ENCODE assay signal across 12 mouse cellular contexts in the genomic region with DNA sequence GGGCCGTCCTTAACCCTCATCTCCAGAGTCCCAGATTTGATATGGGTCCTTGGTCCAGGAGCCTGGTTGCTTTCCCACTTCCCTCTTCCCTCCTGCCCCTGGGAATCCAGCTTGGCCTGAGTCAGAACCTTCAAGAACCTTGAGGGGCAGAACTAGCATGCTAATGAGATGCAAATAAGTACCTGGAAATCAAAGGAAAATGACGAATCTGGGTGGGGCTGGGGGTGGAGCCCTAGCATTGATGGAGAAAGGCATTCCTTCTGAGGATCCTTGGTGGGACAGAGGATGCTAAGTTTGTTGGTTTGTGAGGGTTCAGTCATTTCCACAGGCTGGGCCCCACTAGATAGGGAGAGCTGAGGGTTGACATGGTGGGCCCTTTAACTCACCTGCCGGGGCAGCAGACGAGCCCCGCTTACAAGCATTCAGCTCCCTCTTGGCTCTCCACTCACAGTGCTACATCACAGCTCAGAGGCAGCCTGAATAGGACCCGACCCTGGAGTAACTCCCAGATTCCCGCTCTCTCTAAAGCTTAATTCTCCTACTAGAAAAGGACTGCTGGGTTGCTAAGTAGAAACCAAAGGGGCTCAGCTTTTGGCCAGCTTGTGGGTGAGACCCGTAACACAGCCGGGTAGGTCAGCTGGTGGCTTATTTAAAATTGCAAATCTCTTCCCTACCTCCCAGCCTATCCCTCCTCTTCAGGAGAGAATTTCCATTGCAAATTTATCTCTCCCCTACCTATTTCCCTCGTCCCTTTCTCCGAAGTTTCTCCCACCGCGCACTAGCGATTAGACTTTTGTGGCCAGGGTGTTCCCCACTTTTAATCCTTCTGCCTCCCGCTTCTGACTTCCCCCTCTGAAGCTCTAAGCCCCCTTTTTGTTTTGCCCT. TPM values are rescaled to one million over a fixed set of nuclear protein-coding genes. Genes with fewer than 3 reads are reported as not detected.
DNase-seq lines count a peak whose midpoint lies in the region; ATAC-seq and TF ChIP-seq lines count a peak whose summit lies in the region.
"Had no signal": no experiment of that assay in that cellular context is flagged by ENCODE, and none has a peak within 500 bp of the region (broad histone marks: within the 10 kb centered on the region; RNA-seq: fewer than 3 reads in every experiment).

No protein-coding gene starts in this region.

- H3K36me3 ChIP-seq in lung, embryonic 14.5 days (ENCODE audit: insufficient read depth), result no peaks in the 10 kb centered on the region
- no peaks in the 10 kb centered on the region for H3K36me3 ChIP-seq in limb, embryonic 11.5 days (ENCODE audit: control insufficient read depth, insufficient read depth, low read length)
- H3K36me3 ChIP-seq: heart, embryonic 12.5 days had no signal

- no peak for ATAC-seq in lung, embryonic 14.5 days (ENCODE audit: insufficient read depth)
- no peak for ATAC-seq in limb, embryonic 11.5 days (ENCODE audit: insufficient number of reproducible peaks, low FRiP score, low TSS enrichment, low read depth)
- ATAC-seq: activated CD4-positive, CD25-positive, alpha-beta regulatory T cell, adult 4 months had no signal

- no peak overlapping the region for H3K4me3 ChIP-seq in cerebellum, adult 2 months (replicated peaks; ENCODE audit: insufficient read depth, low read depth, low read length)
- H3K4me3 ChIP-seq in lung, embryonic 14.5 days (ENCODE audit: low read depth, low read length), result no peak overlapping the region
- H3K4me3 ChIP-seq in lung, adult 2 months (replicated peaks; ENCODE audit: extremely low read depth, low read depth, low read length), result no peak overlapping the region
- no peak overlapping the region for H3K4me3 ChIP-seq in limb, embryonic 11.5 days (ENCODE audit: low read depth, low read length)

- DNase-seq in cerebellum, adult 2 months, result no peak
- no peak for DNase-seq in cerebellum, adult 11 months
- DNase-seq in lung, embryonic 14.5 days, result no peak
- no peak for DNase-seq in lung, adult 2 months
- no peak for DNase-seq in limb, embryonic 11.5 days (ENCODE audit: low spot score)
- DNase-seq in adrenal gland, adult (ENCODE audit: inconsistent age in 2 of 2, low spot score in 1 of 2), result no peak
- no peak for DNase-seq in MN1 (ENCODE audit: low spot score)
- no peak for DNase-seq in embryo, embryonic 10.5 days (ENCODE audit: low spot score)
- DNase-seq: right cerebral cortex, postnatal 25 days had no signal

- H3K9me3 ChIP-seq in lung, embryonic 14.5 days (ENCODE audit: low read depth, low read length), result no peaks in the 10 kb centered on the region
- no peaks in the 10 kb centered on the region for H3K9me3 ChIP-seq in limb, embryonic 11.5 days (ENCODE audit: control insufficient read depth, low read length)
- H3K9me3 ChIP-seq: heart, embryonic 12.5 days had no signal

- H3K9ac ChIP-seq in lung, embryonic 14.5 days, result no peak overlapping the region
- H3K9ac ChIP-seq in limb, embryonic 11.5 days (ENCODE audit: low read length), result peak overlapping the region; percentile 22; the same call in 1 of the 2 replicates

- H3K4me1 ChIP-seq in cerebellum, adult 2 months (ENCODE audit: control insufficient read depth, insufficient read depth, low read length), result peaks cover 42% of the 10 kb centered on the region
- no peaks in the 10 kb centered on the region for H3K4me1 ChIP-seq in lung, embryonic 14.5 days (ENCODE audit: insufficient read depth)
- H3K4me1 ChIP-seq in lung, adult 2 months (ENCODE audit: control insufficient read depth, insufficient read depth, low read length), result no peaks in the 10 kb centered on the region
- peaks cover 15% of the 10 kb centered on the region for H3K4me1 ChIP-seq in limb, embryonic 11.5 days (ENCODE audit: control insufficient read depth, insufficient read depth, low read length)

- H3K27me3 ChIP-seq in cerebellum, adult 2 months (ENCODE audit: control insufficient read depth, insufficient read depth, low read length), result no peaks in the 10 kb centered on the region
- no peaks in the 10 kb centered on the region; the same call in 1 of the 2 replicates for H3K27me3 ChIP-seq in lung, embryonic 14.5 days (ENCODE audit: insufficient read depth, low read length)
- H3K27me3 ChIP-seq in limb, embryonic 11.5 days (ENCODE audit: control insufficient read depth, insufficient read depth, low read length), result peaks cover 12% of the 10 kb centered on the region; the same call in 1 of the 2 replicates

- WGBS in cerebellum, adult 2 months, result 46% methylated on average over 15 of the region's 15 CpGs
- 31% methylated on average over 15 of the region's 15 CpGs for WGBS in lung, embryonic 14.5 days
- WGBS in lung, adult 2 months, result 70% methylated on average over 15 of the region's 15 CpGs
- 11% methylated on average over 15 of the region's 15 CpGs for WGBS in limb, embryonic 11.5 days

- H3K4me2 ChIP-seq in lung, embryonic 14.5 days, result peak overlapping the region; percentile 44; the same call in 1 of the 2 replicates
- peak overlapping the region; percentile 54 for H3K4me2 ChIP-seq in limb, embryonic 11.5 days (ENCODE audit: low read depth, severe bottlenecking)

- peak overlapping the region; percentile 39 for H3K27ac ChIP-seq in cerebellum, adult 2 months (ENCODE audit: insufficient read depth, low read length)
- no peak overlapping the region for H3K27ac ChIP-seq in lung, embryonic 14.5 days (ENCODE audit: low read depth)
- no peak overlapping the region for H3K27ac ChIP-seq in limb, embryonic 11.5 days (replicated peaks; ENCODE audit: low read depth, low read length)
- H3K27ac ChIP-seq: macrophage had no signal

- TF ChIP-seq CTCF in cerebellum, adult 2 months (IDR thresholded peaks at IDR 0.05; ENCODE audit: borderline replicate concordance, insufficient read depth, low read depth, low read length), result no peak
- TF ChIP-seq CTCF in lung, embryonic 14.5 days (IDR thresholded peaks at IDR 0.05; ENCODE audit: low read depth), result no peak
- no peak for TF ChIP-seq CTCF in lung, adult 2 months (IDR thresholded peaks at IDR 0.05; ENCODE audit: insufficient read depth, low read length)

- no peak for TF ChIP-seq POLR2A in cerebellum, adult 2 months (IDR thresholded peaks at IDR 0.05; ENCODE audit: borderline replicate concordance, insufficient read depth, low read length)
- no peak for TF ChIP-seq POLR2A in lung, adult 2 months (IDR thresholded peaks at IDR 0.05; ENCODE audit: borderline replicate concordance, extremely low read depth, low read depth, low read length)

RNA-seq across cellular contexts. Expression of a gene that starts 14.4 kb away (rescaled TPM):
- 10.7 and 11.0 TPM in 2 replicates for polyA plus RNA-seq in cerebellum, adult 2 months (2012; rRNA removed)
- 3.4 and 3.5 TPM in 2 replicates for polyA plus RNA-seq in lung, embryonic 14.5 days (2014; fragmentation: Nextera tagmentation; extraction: Ambion mirVana)
- 1.7 and 2.3 TPM in 2 replicates for polyA plus RNA-seq in lung, adult 2 months (2012; rRNA removed)
- polyA plus RNA-seq in limb, embryonic 11.5 days (2014; fragmentation: Nextera tagmentation; extraction: Ambion mirVana), result 4.8 and 5.5 TPM in 2 replicates

RNA-seq across cellular contexts. Expression of a gene that starts 16.9 kb away (rescaled TPM):
- polyA plus RNA-seq in cerebellum, adult 2 months (2012; rRNA removed), result 12.8 and 13.8 TPM in 2 replicates
- polyA plus RNA-seq in lung, embryonic 14.5 days (2014; fragmentation: Nextera tagmentation; extraction: Ambion mirVana), result 19.2 and 20.1 TPM in 2 replicates
- 5.2 and 9.2 TPM in 2 replicates for polyA plus RNA-seq in lung, adult 2 months (2012; rRNA removed)
- polyA plus RNA-seq in limb, embryonic 11.5 days (2014; fragmentation: Nextera tagmentation; extraction: Ambion mirVana), result 22.3 and 23.1 TPM in 2 replicates

RNA-seq across cellular contexts. Expression of a gene that starts 28.7 kb away (rescaled TPM):
- 18.6 and 19.1 TPM in 2 replicates for polyA plus RNA-seq in cerebellum, adult 2 months (2012; rRNA removed)
- 14.7 and 16.3 TPM in 2 replicates for polyA plus RNA-seq in lung, embryonic 14.5 days (2014; fragmentation: Nextera tagmentation; extraction: Ambion mirVana)
- 23.8 and 30.8 TPM in 2 replicates for polyA plus RNA-seq in lung, adult 2 months (2012; rRNA removed)
- 9.9 and 10.6 TPM in 2 replicates for polyA plus RNA-seq in limb, embryonic 11.5 days (2014; fragmentation: Nextera tagmentation; extraction: Ambion mirVana)

RNA-seq across cellular contexts. Expression of a gene that starts 39.0 kb away (rescaled TPM):
- 204 and 227 TPM in 2 replicates for polyA plus RNA-seq in cerebellum, adult 2 months (2012; rRNA removed)
- 0.16 and 0.37 TPM in 2 replicates for polyA plus RNA-seq in lung, embryonic 14.5 days (2014; fragmentation: Nextera tagmentation; extraction: Ambion mirVana)
- 0.32 and 0.43 TPM in 2 replicates for polyA plus RNA-seq in lung, adult 2 months (2012; rRNA removed)
- polyA plus RNA-seq in limb, embryonic 11.5 days (2014; fragmentation: Nextera tagmentation; extraction: Ambion mirVana), result 0.17 and 0.18 TPM in 2 replicates
- polyA plus RNA-seq: activated CD4-positive, CD25-positive, alpha-beta regulatory T cell, adult 4 months; macrophage had no signal
